8 mouse cellular contexts compared by ENCODE assay signal in genomic region chrX:75084774-75085508, GRCm38 (mm10). TPM values are rescaled to one million over a fixed set of nuclear protein-coding genes. Genes with fewer than 3 reads are reported as not detected.
DNase-seq lines count a peak whose midpoint lies in the region; ATAC-seq and TF ChIP-seq lines count a peak whose summit lies in the region.

TSS of gene Gab3 (minus strand) at chrX:75085458.

- no peaks in the 10 kb centered on the region for H3K27me3 ChIP-seq in intestine, embryonic 14.5 days (replicated peaks; ENCODE audit: control insufficient read depth, insufficient read depth, low read length)
- H3K27me3 ChIP-seq in limb, embryonic 14.5 days (ENCODE audit: control insufficient read depth, insufficient read depth, low read length): no peaks in the 10 kb centered on the region
- no peaks in the 10 kb centered on the region for H3K27me3 ChIP-seq in midbrain, embryonic 13.5 days

- WGBS in intestine, embryonic 14.5 days: 17% methylated on average over 5 of the region's 17 CpGs
- 25% methylated on average over 11 of the region's 17 CpGs for WGBS in limb, embryonic 14.5 days
- WGBS in midbrain, embryonic 13.5 days: 23% methylated on average over 5 of the region's 17 CpGs

- peak; percentile 86 for ATAC-seq in intestine, embryonic 14.5 days (replicated peaks; ENCODE audit: low FRiP score, low TSS enrichment, low read depth)
- peak; percentile 73; the same call in 1 of the 2 replicates for ATAC-seq in limb, embryonic 14.5 days (ENCODE audit: low FRiP score, low read depth)
- peak; percentile 96 for ATAC-seq in midbrain, embryonic 13.5 days

- no peak for TF ChIP-seq POLR2A in limb, embryonic 14.5 days (IDR thresholded peaks at IDR 0.05; ENCODE audit: borderline replicate concordance, extremely low read depth, insufficient read depth, insufficient read length)

- 0 out of 2 replicates have a peak within 1 kb of the TSS, but pooled peaks have one; percentile 16 for H3K9ac ChIP-seq in intestine, embryonic 14.5 days (ENCODE audit: low read length)
- peak within 1 kb of the TSS; percentile 54 for H3K9ac ChIP-seq in limb, embryonic 14.5 days (ENCODE audit: low read depth, low read length, severe bottlenecking)
- peak within 1 kb of the TSS; percentile 59 for H3K9ac ChIP-seq in midbrain, embryonic 13.5 days (replicated peaks)

- H3K4me2 ChIP-seq in intestine, embryonic 14.5 days (ENCODE audit: low read length): peak within 1 kb of the TSS; percentile 50
- H3K4me2 ChIP-seq in limb, embryonic 14.5 days (replicated peaks; ENCODE audit: low read depth, low read length, severe bottlenecking): peak within 1 kb of the TSS; percentile 48
- H3K4me2 ChIP-seq in midbrain, embryonic 13.5 days (replicated peaks): peak within 1 kb of the TSS; percentile 59

- no peaks in the 10 kb centered on the region for H3K4me1 ChIP-seq in intestine, embryonic 14.5 days (replicated peaks; ENCODE audit: control insufficient read depth, insufficient read depth, low read length)
- no peaks in the 10 kb centered on the region for H3K4me1 ChIP-seq in limb, embryonic 14.5 days (ENCODE audit: control insufficient read depth, insufficient read depth, low read length)
- H3K4me1 ChIP-seq in midbrain, embryonic 13.5 days (replicated peaks): no peaks in the 10 kb centered on the region

- H3K9me3 ChIP-seq in intestine, embryonic 14.5 days (ENCODE audit: control insufficient read depth, low read length): no peaks in the 10 kb centered on the region
- no peaks in the 10 kb centered on the region for H3K9me3 ChIP-seq in limb, embryonic 14.5 days (ENCODE audit: control insufficient read depth, low read length)
- no peaks in the 10 kb centered on the region for H3K9me3 ChIP-seq in midbrain, embryonic 13.5 days

- peak; percentile 87 for DNase-seq in 3134 (ENCODE audit: extremely low read depth, insufficient read length, low spot score)
- DNase-seq in ZHBTc4 (ENCODE audit: low read depth, low spot score): peak; percentile 80
- peak; percentile 61 for DNase-seq in embryo, embryonic 10 days (ENCODE audit: low spot score)
- peak; percentile 70 for DNase-seq in gastrocnemius, postnatal 25 days
- DNase-seq in intestine, embryonic 14.5 days (ENCODE audit: low spot score): peak; percentile 50
- DNase-seq in limb, embryonic 14.5 days (ENCODE audit: low spot score): peak; percentile 57
- DNase-seq in spleen, adult 12 weeks (ENCODE audit: low spot score): peak; percentile 38

- no peaks in the 10 kb centered on the region for H3K36me3 ChIP-seq in intestine, embryonic 14.5 days (ENCODE audit: control insufficient read depth, insufficient read depth, low read length)
- no peaks in the 10 kb centered on the region for H3K36me3 ChIP-seq in limb, embryonic 14.5 days (ENCODE audit: control insufficient read depth, insufficient read depth, low read length)
- no peaks in the 10 kb centered on the region for H3K36me3 ChIP-seq in midbrain, embryonic 13.5 days

- no peak within 1 kb of the TSS for H3K27ac ChIP-seq in intestine, embryonic 14.5 days (ENCODE audit: low read depth)
- H3K27ac ChIP-seq in limb, embryonic 14.5 days (replicated peaks; ENCODE audit: low read depth, low read length): no peak within 1 kb of the TSS
- no peak within 1 kb of the TSS for H3K27ac ChIP-seq in midbrain, embryonic 13.5 days

- H3K4me3 ChIP-seq in intestine, embryonic 14.5 days (ENCODE audit: low read depth, low read length): peak within 1 kb of the TSS; percentile 45
- peak within 1 kb of the TSS; percentile 47 for H3K4me3 ChIP-seq in limb, embryonic 14.5 days (replicated peaks; ENCODE audit: low read length)
- peak within 1 kb of the TSS; percentile 51 for H3K4me3 ChIP-seq in midbrain, embryonic 13.5 days (replicated peaks)

RNA-seq across cellular contexts. Expression of gene Gab3, which starts in this region (rescaled TPM):
- total RNA-seq in gastrocnemius, postnatal 25 days (2021): 1 to 10 TPM in 1 of 2 experiments, under 1 TPM in 1; 0.84 to 1.1 TPM
- polyA plus RNA-seq in intestine, embryonic 14.5 days (2014; fragmentation: Nextera tagmentation; extraction: Ambion mirVana): 1.8 and 2.8 TPM in 2 replicates
- 1.6 and 2.0 TPM in 2 replicates for polyA plus RNA-seq in limb, embryonic 14.5 days (2012; rRNA removed)
- 2.4 and 2.7 TPM in 2 replicates for polyA plus RNA-seq in limb, embryonic 14.5 days (2014; fragmentation: Nextera tagmentation; extraction: Ambion mirVana)
- 1.2 and 1.7 TPM in 2 replicates for polyA plus RNA-seq in midbrain, embryonic 13.5 days (2015; fragmentation: Nextera tagmentation; extraction: Ambion mirVana)
